Mouse (Mus musculus): ENCODE data around the gene Adamts7. TPM values are rescaled to one million over a fixed set of nuclear protein-coding genes. Genes with fewer than 3 reads are reported as not detected.

The Adamts7 gene
- polyA plus RNA-seq, 1 experiment from 2014 or later, result 14.2 TPM

GRCm38 (mm10) chr9:90242855-90243254 is 80.0 kb downstream of the Adamts7 start:
- Histone ChIP-seq H3K27me3 (no peaks in the 10 kb centered on the region), H3K36me3 (peaks cover 41% of the 10 kb centered on the region), H3K4me1 (no peaks in the 10 kb centered on the region), H3K27ac (no peak overlapping the region), H3K4me2 (no peak overlapping the region), H3K9me3 (no peaks in the 10 kb centered on the region), H3K9ac (no peak overlapping the region), H3K4me3 (no peak overlapping the region)
- WGBS, result 80% methylated on average over 7 of the region's 7 CpGs
- ATAC-seq (ENCODE audit: insufficient number of reproducible peaks, low FRiP score, low TSS enrichment, low read depth), result no peak

- Histone ChIP-seq H3K36me3 (peaks cover 44% of the 10 kb centered on the region), H3K27ac (no peak overlapping the region), H3K9me3 (no peaks in the 10 kb centered on the region), H3K4me3 (no peak overlapping the region), H3K4me2 (no peak overlapping the region), H3K4me1 (no peaks in the 10 kb centered on the region), H3K9ac (no peak overlapping the region), H3K27me3 (no peaks in the 10 kb centered on the region)
- WGBS, result 84% methylated on average over 15 of the region's 15 CpGs
- no peak for ATAC-seq (ENCODE audit: insufficient number of reproducible peaks, low FRiP score, low TSS enrichment, low read depth)
Observed at GRCm38 (mm10) chr9:90244301-90245151, 81.7 kb downstream of the Adamts7 start.

GRCm38 (mm10) chr9:90245206-90245605 is 82.3 kb downstream of the Adamts7 start:
- no peak for ATAC-seq (ENCODE audit: insufficient number of reproducible peaks, low FRiP score, low TSS enrichment, low read depth)
- Histone ChIP-seq H3K9ac (no peak overlapping the region), H3K4me1 (no peaks in the 10 kb centered on the region), H3K4me3 (no peak overlapping the region), H3K27me3 (no peaks in the 10 kb centered on the region), H3K9me3 (no peaks in the 10 kb centered on the region), H3K36me3 (peaks cover 37% of the 10 kb centered on the region; the same call in 1 of the 2 replicates), H3K4me2 (no peak overlapping the region), H3K27ac (no peak overlapping the region)
- WGBS, result 92% methylated on average over 6 of the region's 6 CpGs

- ATAC-seq (ENCODE audit: insufficient number of reproducible peaks, low FRiP score, low TSS enrichment, low read depth), result no peak
- H3K9me3 ChIP-seq, result no peaks in the 10 kb centered on the region
- H3K4me3 ChIP-seq, result no peak overlapping the region
- H3K9ac ChIP-seq, result no peak overlapping the region
- no peaks in the 10 kb centered on the region for H3K4me1 ChIP-seq
- no peaks in the 10 kb centered on the region for H3K27me3 ChIP-seq
- WGBS, result 91% methylated on average over 5 of the region's 5 CpGs
- H3K36me3 ChIP-seq, result peaks cover 34% of the 10 kb centered on the region; the same call in 1 of the 2 replicates
- no peak overlapping the region for H3K4me2 ChIP-seq
- H3K27ac ChIP-seq, result no peak overlapping the region
Observed at GRCm38 (mm10) chr9:90245781-90246180, 82.9 kb downstream of the Adamts7 start.

- Histone ChIP-seq H3K9ac (no peak overlapping the region), H3K4me1 (no peaks in the 10 kb centered on the region), H3K4me3 (no peak overlapping the region), H3K27me3 (no peaks in the 10 kb centered on the region), H3K27ac (no peak overlapping the region), H3K9me3 (no peaks in the 10 kb centered on the region), H3K36me3 (peaks cover 32% of the 10 kb centered on the region; the same call in 1 of the 2 replicates), H3K4me2 (no peak overlapping the region)
- ATAC-seq (ENCODE audit: insufficient number of reproducible peaks, low FRiP score, low TSS enrichment, low read depth), result no peak
- 76% methylated on average over 7 of the region's 7 CpGs for WGBS
Observed at GRCm38 (mm10) chr9:90247316-90247715, 84.4 kb downstream of the Adamts7 start.

- H3K27ac ChIP-seq, result no peak overlapping the region
- no peaks in the 10 kb centered on the region for H3K4me1 ChIP-seq
- no peaks in the 10 kb centered on the region for H3K27me3 ChIP-seq
- H3K36me3 ChIP-seq, result peaks cover 32% of the 10 kb centered on the region; the same call in 1 of the 2 replicates
- 92% methylated on average over 7 of the region's 7 CpGs for WGBS
- H3K4me2 ChIP-seq, result no peak overlapping the region
- no peak for ATAC-seq (ENCODE audit: insufficient number of reproducible peaks, low FRiP score, low TSS enrichment, low read depth)
- no peaks in the 10 kb centered on the region for H3K9me3 ChIP-seq
- H3K4me3 ChIP-seq, result no peak overlapping the region
- H3K9ac ChIP-seq, result no peak overlapping the region
Observed at GRCm38 (mm10) chr9:90248326-90248725, 85.5 kb downstream of the Adamts7 start.

- no peak overlapping the region for H3K27ac ChIP-seq
Observed at GRCm38 (mm10) chr9:90249036-90249435, 86.2 kb downstream of the Adamts7 start.

GRCm38 (mm10) chr9:90250141-90250775 is 87.4 kb downstream of the Adamts7 start:
- no peaks in the 10 kb centered on the region for H3K9me3 ChIP-seq
- WGBS, result 83% methylated on average over 5 of the region's 5 CpGs
- H3K9ac ChIP-seq, result no peak overlapping the region
- H3K4me1 ChIP-seq, result no peaks in the 10 kb centered on the region
- no peak for ATAC-seq (ENCODE audit: insufficient number of reproducible peaks, low FRiP score, low TSS enrichment, low read depth)
- H3K4me3 ChIP-seq, result no peak overlapping the region
- peaks cover 31% of the 10 kb centered on the region; the same call in 1 of the 2 replicates for H3K36me3 ChIP-seq
- no peaks in the 10 kb centered on the region for H3K27me3 ChIP-seq
- H3K4me2 ChIP-seq, result no peak overlapping the region
- H3K27ac ChIP-seq, result no peak overlapping the region

More at GRCm38 (mm10) chr9:90249036-90249435, 86.2 kb downstream of the Adamts7 start:
- peaks cover 32% of the 10 kb centered on the region; the same call in 1 of the 2 replicates for H3K36me3 ChIP-seq
- H3K9me3 ChIP-seq, result no peaks in the 10 kb centered on the region
- WGBS, result 86% methylated on average over 2 of the region's 2 CpGs
- no peaks in the 10 kb centered on the region for H3K27me3 ChIP-seq
- no peak overlapping the region for H3K9ac ChIP-seq
- no peaks in the 10 kb centered on the region for H3K4me1 ChIP-seq
- ATAC-seq (ENCODE audit: insufficient number of reproducible peaks, low FRiP score, low TSS enrichment, low read depth), result no peak
- H3K4me3 ChIP-seq, result no peak overlapping the region
- H3K4me2 ChIP-seq, result no peak overlapping the region

- H3K4me2 ChIP-seq, result no peak overlapping the region
- no peak overlapping the region for H3K9ac ChIP-seq
- H3K4me1 ChIP-seq, result no peaks in the 10 kb centered on the region
- H3K36me3 ChIP-seq, result peaks cover 23% of the 10 kb centered on the region; the same call in 1 of the 2 replicates
- no peak overlapping the region for H3K27ac ChIP-seq
- H3K4me3 ChIP-seq, result no peak overlapping the region
- WGBS, result 79% methylated on average over 13 of the region's 13 CpGs
- no peak for ATAC-seq (ENCODE audit: insufficient number of reproducible peaks, low FRiP score, low TSS enrichment, low read depth)
- H3K9me3 ChIP-seq, result no peaks in the 10 kb centered on the region
- no peaks in the 10 kb centered on the region for H3K27me3 ChIP-seq
Observed at GRCm38 (mm10) chr9:90250964-90251750, 88.3 kb downstream of the Adamts7 start.

GRCm38 (mm10) chr9:90253181-90253580 is 90.3 kb downstream of the Adamts7 start:
- Histone ChIP-seq H3K27ac (no peak overlapping the region), H3K9me3 (no peaks in the 10 kb centered on the region), H3K4me3 (no peak overlapping the region), H3K9ac (no peak overlapping the region), H3K4me2 (no peak overlapping the region), H3K27me3 (no peaks in the 10 kb centered on the region), H3K4me1 (0 out of 2 replicates have a peak, but pooled peaks cover 2% of the 10 kb centered on the region), H3K36me3 (peaks cover 10% of the 10 kb centered on the region; the same call in 1 of the 2 replicates)
- no peak for ATAC-seq (ENCODE audit: insufficient number of reproducible peaks, low FRiP score, low TSS enrichment, low read depth)
- WGBS, result 89% methylated on average over 2 of the region's 2 CpGs

- Histone ChIP-seq H3K27ac (no peak overlapping the region), H3K4me1 (peaks cover 17% of the 10 kb centered on the region), H3K27me3 (no peaks in the 10 kb centered on the region), H3K36me3 (no peaks in the 10 kb centered on the region), H3K9me3 (no peaks in the 10 kb centered on the region), H3K4me2 (no peak overlapping the region), H3K4me3 (no peak overlapping the region), H3K9ac (no peak overlapping the region)
- no peak for ATAC-seq (ENCODE audit: insufficient number of reproducible peaks, low FRiP score, low TSS enrichment, low read depth)
- WGBS, result 49% methylated on average over 6 of the region's 6 CpGs
Observed at GRCm38 (mm10) chr9:90255844-90256405, 93.1 kb downstream of the Adamts7 start.

Measured in limb, embryonic 15.5 days (tissue).